Mouse (Mus musculus) CH12.LX (cell line): ENCODE measurements around the gene Fkbp15. TPM values are rescaled to one million over a fixed set of nuclear protein-coding genes. Genes with fewer than 3 reads are reported as not detected.

ENCODE experiments used
- DNase-seq: peaks from one replicate; pipeline ENCODE4 v3.0.0-alpha.2; 2013; ENCODE audit errors: extremely low read depth
- H3K27ac ChIP-seq: 2 replicates; pipeline ENCODE4 v1.5.1; 2012; ENCODE audit warnings: low read depth, mild to moderate bottlenecking, control low read depth, moderate library complexity; ENCODE audit not compliant: insufficient read depth
- H3K27me3 ChIP-seq: replicated peaks from 2 replicates; pipeline ENCODE3; 2012; ENCODE audit warnings: inconsistent platforms
- H3K36me3 ChIP-seq, 2 experiments: replicated peaks in 1 of 2; 2 replicates each; pipeline versions ENCODE3 to v1.6.1; 2012; ENCODE audit warnings: inconsistent platforms in 1 of 2, low read length in 1 of 2, mild to moderate bottlenecking in 1 of 2, mixed read lengths in 1 of 2, moderate library complexity in 1 of 2; ENCODE audit not compliant: control insufficient read depth in 1 of 2, insufficient read depth in 1 of 2
- H3K4me1 ChIP-seq, 2 experiments: 2 replicates each; pipeline ENCODE4 v1.6.1; 2012; ENCODE audit warnings: inconsistent platforms in 1 of 2, moderate library complexity in 1 of 2; ENCODE audit not compliant: insufficient read depth in 2 of 2, control insufficient read depth in 1 of 2
- H3K4me2 ChIP-seq: 2 replicates; pipeline ENCODE4 v1.6.1; 2012; ENCODE audit warnings: low read depth, mild to moderate bottlenecking, control low read depth; ENCODE audit not compliant: poor library complexity, insufficient read depth, severe bottlenecking
- H3K4me3 ChIP-seq, 3 experiments: fragments of 150-350 bp in 1 of 3; sonication (generic) in 1 of 3; replicated peaks in 1 of 3; 2 replicates each; pipeline versions ENCODE3 to v1.5.1; 2011 to 2012; ENCODE audit warnings: low read depth in 2 of 3, low read length in 2 of 3, mild to moderate bottlenecking in 2 of 3, moderate library complexity in 2 of 3, control low read depth in 1 of 3, improper control_type of control experiment in 1 of 3, inconsistent platforms in 1 of 3, mixed read lengths in 1 of 3; ENCODE audit not compliant: poor library complexity in 1 of 3
- H3K79me2 ChIP-seq: replicated peaks from 2 replicates; pipeline ENCODE4 v1.6.1; 2012; ENCODE audit warnings: mild to moderate bottlenecking, moderate library complexity; ENCODE audit not compliant: control insufficient read depth, poor library complexity, insufficient read depth, severe bottlenecking; ENCODE audit errors: extremely low read depth
- H3K9ac ChIP-seq: 2 replicates; pipeline ENCODE4 v1.6.1; 2012; ENCODE audit warnings: low read depth, mild to moderate bottlenecking, control low read depth, moderate library complexity; ENCODE audit not compliant: insufficient read depth
- H3K9me3 ChIP-seq: replicated peaks from 2 replicates; pipeline ENCODE3; 2012; ENCODE audit warnings: low read length, inconsistent platforms, mixed read lengths
- CHD1 ChIP-seq: IDR thresholded peaks from 2 replicates; pipeline ENCODE4 v1.6.1; 2012; ENCODE audit warnings: low read depth, low read length, improper control_type of control experiment, inconsistent platforms
- CHD2 ChIP-seq: IDR thresholded peaks from 2 replicates; pipeline ENCODE4 v1.6.1; 2011; ENCODE audit warnings: low read length, improper control_type of control experiment
- CTCF ChIP-seq, 2 experiments: IDR thresholded peaks in 1 of 2; conservative IDR thresholded peaks in 1 of 2; 2 replicates each; pipeline ENCODE4 v1.5.1; 2011 to 2012; ENCODE audit warnings: low read depth in 2 of 2, low read length in 2 of 2, improper control_type of control experiment in 1 of 2, inconsistent platforms in 1 of 2, mild to moderate bottlenecking in 1 of 2, moderate library complexity in 1 of 2
- E2F4 ChIP-seq: IDR thresholded peaks from 2 replicates; pipeline ENCODE4 v1.6.1; 2011; ENCODE audit warnings: low read depth, low read length, improper control_type of control experiment; ENCODE audit not compliant: insufficient replicate concordance
- ETS1 ChIP-seq: conservative IDR thresholded peaks from 2 replicates; pipeline ENCODE4 v1.6.1; 2012; ENCODE audit warnings: low read depth, mild to moderate bottlenecking, inconsistent platforms, low read length, improper control_type of control experiment, moderate library complexity
- HCFC1 ChIP-seq: IDR thresholded peaks from 2 replicates; pipeline ENCODE4 v1.6.1; 2012; ENCODE audit warnings: low read depth, mild to moderate bottlenecking, inconsistent platforms, low read length, improper control_type of control experiment
- IRF4 ChIP-seq: IDR thresholded peaks from 2 replicates; pipeline ENCODE4 v1.6.1; 2014; ENCODE audit warnings: low read depth, mild to moderate bottlenecking, inconsistent platforms, low read length, improper control_type of control experiment
- JUN ChIP-seq: IDR thresholded peaks from 2 replicates; pipeline ENCODE4 v1.6.1; 2011; ENCODE audit warnings: low read depth, mild to moderate bottlenecking, low read length, improper control_type of control experiment, moderate library complexity; ENCODE audit not compliant: insufficient read depth
- KAT2A ChIP-seq: IDR thresholded peaks from 2 replicates; pipeline ENCODE4 v1.6.1; 2012; ENCODE audit warnings: low read length, improper control_type of control experiment, inconsistent platforms; ENCODE audit not compliant: insufficient replicate concordance
- MAFK ChIP-seq: IDR thresholded peaks from 2 replicates; pipeline ENCODE4 v1.6.1; 2011; ENCODE audit warnings: low read length, improper control_type of control experiment; ENCODE audit not compliant: insufficient replicate concordance
- MAZ ChIP-seq: IDR thresholded peaks from 2 replicates; pipeline ENCODE4 v1.6.1; 2012; ENCODE audit warnings: low read depth, mild to moderate bottlenecking, inconsistent platforms, low read length, improper control_type of control experiment, moderate library complexity
- MEF2A ChIP-seq: IDR thresholded peaks from 2 replicates; pipeline ENCODE4 v1.6.1; 2014; ENCODE audit warnings: low read depth, mild to moderate bottlenecking, inconsistent platforms, low read length, improper control_type of control experiment, borderline replicate concordance
- MYC ChIP-seq: IDR thresholded peaks from 2 replicates; pipeline ENCODE4 v1.6.1; 2011; ENCODE audit warnings: low read depth, mild to moderate bottlenecking, improper control_type of control experiment, low read length
- NRF1 ChIP-seq: IDR thresholded peaks from 2 replicates; pipeline ENCODE4 v1.6.1; 2014; ENCODE audit warnings: low read depth, mild to moderate bottlenecking, inconsistent platforms, low read length, improper control_type of control experiment, moderate library complexity
- POLR2AphosphoS2 ChIP-seq: IDR thresholded peaks from 2 replicates; pipeline ENCODE4 v1.6.1; 2011; ENCODE audit warnings: low read depth, low read length, improper control_type of control experiment
- RCOR1 ChIP-seq: conservative IDR thresholded peaks from 2 replicates; pipeline ENCODE4 v1.6.1; 2012; ENCODE audit warnings: low read depth, mild to moderate bottlenecking, inconsistent platforms, low read length, improper control_type of control experiment
- SIN3A ChIP-seq: IDR thresholded peaks from 2 replicates; pipeline ENCODE4 v1.6.1; 2012; ENCODE audit warnings: low read length, improper control_type of control experiment, inconsistent platforms
- TCF12 ChIP-seq: IDR thresholded peaks from 2 replicates; pipeline ENCODE4 v1.6.1; 2014; ENCODE audit warnings: low read depth, mild to moderate bottlenecking, inconsistent platforms, low read length, improper control_type of control experiment
- ZMIZ1 ChIP-seq: IDR thresholded peaks from 2 replicates; pipeline ENCODE4 v1.6.1; 2012; ENCODE audit warnings: low read depth, mild to moderate bottlenecking, inconsistent platforms, low read length, improper control_type of control experiment
- ZNF384 ChIP-seq: IDR thresholded peaks from 2 replicates; pipeline ENCODE4 v1.6.1; 2012; ENCODE audit warnings: low read depth, low read length, improper control_type of control experiment, inconsistent platforms
- dilution Hi-C: fragments of 300-500 bp; cut with MboI; formaldehyde crosslinking; loops from 2 replicates; pipeline ENCODE4 v1.14.3; 2020; ENCODE audit warnings: low sequenced_read_pairs; ENCODE audit not compliant: extremely low pct_unique_long_range_greater_than_20kb, extremely low pct_ligation_motif_present
- in situ Hi-C: fragments of 300-500 bp; cut with MboI; formaldehyde crosslinking; loops from 3 replicates; pipeline ENCODE4 v1.14.3; 2019; ENCODE audit warnings: low sequenced_read_pairs, low pct_ligation_motif_present, low pct_unique_long_range_greater_than_20kb, mixed read lengths
- polyA plus RNA-seq: library from polyadenylated mRNA; unstranded; fragments of >175 nt; gene quantifications from 2 replicates; pipeline ENCODE4 v1.2.1, GENCODE M21; 2012; ENCODE audit warnings: low read depth; ENCODE audit not compliant: insufficient read length
- total RNA-seq, 2 experiments: library from RNA; depleted of rRNA; stranded (reverse); fragments of 300-350 nt in 1 of 2; fragments of >200 nt in 1 of 2; gene quantifications; 2 replicates each; pipeline ENCODE4 v1.2.3; 2012 to 2014

Fkbp15 gene
- total and polyA plus RNA-seq, 3 experiments = 24.0 to 35.1 (median 30.4) TPM

DNA sequence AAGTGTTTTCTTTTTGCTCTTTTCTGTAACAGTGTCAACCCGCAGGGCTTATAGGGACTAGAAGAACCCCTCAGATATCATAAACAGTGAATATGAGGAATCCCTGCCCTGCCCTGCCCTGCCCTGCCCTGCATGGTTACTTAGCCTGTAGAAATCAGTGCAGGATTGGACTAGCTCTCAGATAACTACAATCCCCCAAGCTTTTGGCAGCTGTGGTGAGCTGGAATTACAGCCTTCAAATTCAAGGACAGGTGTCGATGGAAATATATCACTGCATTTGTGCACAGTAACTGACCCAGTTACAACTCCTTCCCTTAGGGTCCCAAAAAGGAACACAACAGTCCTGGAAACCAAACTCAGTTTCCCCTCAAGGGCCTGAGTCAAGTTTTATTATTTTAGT lies 60.3 kb downstream of the Fkbp15 start:
- peaks cover 82 to 100% of the 10 kb centered on the region in 2 experiments for H3K36me3 ChIP-seq
- DNase-seq = no peak
- no peak overlapping the region for H3K9ac ChIP-seq
- TF ChIP-seq MEF2A (no peak), E2F4 (no peak), CHD2 (no peak), POLR2AphosphoS2 (no peak), ZNF384 (no peak), ETS1 (no peak), KAT2A (no peak), CTCF (conservative IDR thresholded peaks at IDR 0.05 in 1 of 2, IDR thresholded peaks at IDR 0.05 in 1 of 2; ENCODE audit: low read depth in 2 of 2, low read length in 2 of 2) (no peak), HCFC1 (no peak), MAZ (no peak), TCF12 (no peak), NRF1 (no peak), SIN3A (no peak), IRF4 (no peak), MYC (no peak), JUN (no peak)
- H3K27me3 ChIP-seq = no peaks in the 10 kb centered on the region
- no peak overlapping the region for H3K4me2 ChIP-seq
- dilution Hi-C loops = no loop called here
- no peaks in the 10 kb centered on the region for H3K9me3 ChIP-seq
- H3K79me2 ChIP-seq = no peaks in the 10 kb centered on the region
- in situ Hi-C loops = no loop called here
- no peak overlapping the region for H3K27ac ChIP-seq
- no peak overlapping the region for H3K4me3 ChIP-seq
- H3K4me1 ChIP-seq = peaks cover 0 to 32% of the 10 kb centered on the region in 2 experiments; a peak in 2 of 4 replicates

DNA sequence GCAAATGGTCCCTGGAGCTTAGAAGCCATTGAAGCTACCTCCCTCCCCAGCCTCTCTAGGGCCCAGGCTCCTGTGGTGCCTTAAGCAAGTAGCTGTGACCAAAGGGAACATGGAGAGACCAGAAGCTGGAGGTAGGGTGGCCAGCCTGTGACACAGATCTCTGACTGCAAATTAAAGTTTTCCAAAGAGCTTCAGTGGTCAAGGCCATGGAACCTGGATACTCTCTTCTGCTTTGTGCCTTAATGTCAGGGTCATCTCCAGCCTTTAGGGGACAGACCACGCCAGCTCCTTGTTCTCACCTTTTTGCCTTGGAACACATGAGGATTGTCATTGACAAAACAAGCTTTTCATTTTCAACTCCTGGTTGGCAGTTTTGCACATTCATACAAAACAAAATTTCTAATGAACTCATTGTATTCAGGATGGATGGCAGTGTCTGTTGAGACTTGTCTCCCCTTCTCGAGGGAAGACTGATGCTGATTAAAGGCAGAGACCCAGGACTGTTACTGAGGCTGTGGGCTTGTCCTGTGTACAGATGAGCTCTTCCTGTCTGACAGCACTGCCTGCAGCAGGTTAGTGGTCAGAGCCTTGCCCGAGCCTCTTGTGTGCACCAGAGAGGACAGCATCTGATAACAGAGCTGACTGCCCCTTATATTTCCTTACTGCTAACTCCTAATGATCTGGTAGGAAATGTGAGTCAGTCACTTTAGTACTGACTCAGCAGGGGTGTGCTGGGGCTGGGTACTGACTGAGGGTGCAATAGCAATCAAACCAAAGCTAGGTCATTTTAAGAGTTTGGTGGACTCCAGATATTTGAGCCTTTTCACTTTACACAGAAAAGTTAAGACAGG lies 62.8 kb downstream of the Fkbp15 start:
- Histone ChIP-seq H3K36me3 (peaks cover 71 to 99% of the 10 kb centered on the region in 2 experiments), H3K27me3 (no peaks in the 10 kb centered on the region), H3K4me1 (peaks cover 0 to 41% of the 10 kb centered on the region in 2 experiments; a peak in 2 of 4 replicates), H3K9ac (no peak overlapping the region), H3K27ac (no peak overlapping the region), H3K4me2 (no peak overlapping the region), H3K4me3 (no peak overlapping the region), H3K9me3 (no peaks in the 10 kb centered on the region), H3K79me2 (no peaks in the 10 kb centered on the region)
- TF ChIP-seq MYC = no peak
- no peak for TF ChIP-seq HCFC1
- no peak for TF ChIP-seq RCOR1
- TF ChIP-seq CHD2 = no peak
- TF ChIP-seq MAFK = no peak
- no peak for TF ChIP-seq CHD1
- TF ChIP-seq SIN3A = no peak
- TF ChIP-seq ZMIZ1 = no peak
- DNase-seq = no peak
- dilution Hi-C loops = no loop called here
- in situ Hi-C loops = no loop called here
